Mouse (Mus musculus): Measurements from ENCODE around the gene Ppm1b. TPM values are rescaled to one million over a fixed set of nuclear protein-coding genes. Genes with fewer than 3 reads are reported as not detected.

Ppm1b gene
- total RNA-seq, 2 experiments from 2014 or later: 41.4 to 46.0 TPM

DNA sequence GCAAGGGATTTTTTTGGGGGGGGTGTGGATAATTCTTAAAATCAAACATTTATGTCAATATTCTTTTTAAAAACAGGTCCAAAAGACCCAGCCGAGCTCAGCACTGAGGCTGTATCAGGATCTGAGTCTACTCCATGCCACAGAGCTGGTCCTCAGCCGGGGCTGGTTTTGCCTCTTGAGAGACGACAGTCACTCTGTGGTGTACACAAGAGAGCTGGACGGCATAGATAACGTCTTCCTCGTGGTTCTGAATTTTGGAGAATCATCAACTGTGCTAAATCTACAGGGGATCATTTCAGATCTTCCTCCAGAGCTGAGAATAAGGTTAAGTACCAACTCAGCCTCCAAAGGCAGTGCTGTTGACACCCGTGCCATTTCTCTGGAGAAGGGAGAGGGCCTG lies 107.0 kb downstream of the Ppm1b start:
- ATAC-seq (ENCODE audit: poor library complexity, severe bottlenecking): no peak

DNA sequence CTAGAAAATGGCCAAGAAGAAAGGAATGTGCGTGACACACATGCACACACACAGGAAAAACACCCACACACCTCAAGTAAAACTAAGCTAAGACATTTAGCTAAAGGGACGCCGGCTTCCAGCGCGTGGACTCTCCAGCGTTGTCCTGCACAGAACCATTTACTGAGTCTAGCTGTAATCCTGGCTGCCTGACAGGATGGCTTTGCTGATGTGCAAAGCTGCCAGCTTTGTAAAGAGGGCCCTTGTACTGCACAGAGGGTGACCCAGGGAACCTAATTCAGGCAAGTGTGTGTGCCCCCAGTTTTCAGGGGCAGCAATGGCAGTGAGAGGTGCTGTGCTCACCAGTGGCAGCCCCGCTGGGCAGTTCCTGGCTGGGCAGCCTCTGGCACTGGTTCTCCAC lies 110.8 kb downstream of the Ppm1b start:
- ATAC-seq (ENCODE audit: poor library complexity, severe bottlenecking): no peak

DNA sequence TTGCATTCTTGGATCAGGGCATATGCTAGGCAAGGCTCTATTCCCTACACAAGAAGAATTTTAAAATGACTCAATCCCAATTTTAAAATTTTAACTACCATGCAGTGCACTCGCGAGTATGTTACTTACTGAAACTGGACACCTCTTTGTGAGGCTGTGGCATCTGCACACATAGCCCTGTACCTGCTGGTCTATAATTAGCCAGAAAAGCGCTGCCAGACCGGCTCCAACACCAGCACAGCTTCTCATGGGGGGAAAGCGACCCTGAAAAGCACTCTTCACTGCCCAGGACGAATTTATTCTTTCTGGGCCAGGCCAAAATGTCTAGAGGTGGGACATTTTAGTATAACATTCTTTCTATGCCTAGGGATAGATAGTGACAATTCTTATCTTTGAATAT lies 114.1 kb downstream of the Ppm1b start:
- no peak for ATAC-seq (ENCODE audit: poor library complexity, severe bottlenecking)

DNA sequence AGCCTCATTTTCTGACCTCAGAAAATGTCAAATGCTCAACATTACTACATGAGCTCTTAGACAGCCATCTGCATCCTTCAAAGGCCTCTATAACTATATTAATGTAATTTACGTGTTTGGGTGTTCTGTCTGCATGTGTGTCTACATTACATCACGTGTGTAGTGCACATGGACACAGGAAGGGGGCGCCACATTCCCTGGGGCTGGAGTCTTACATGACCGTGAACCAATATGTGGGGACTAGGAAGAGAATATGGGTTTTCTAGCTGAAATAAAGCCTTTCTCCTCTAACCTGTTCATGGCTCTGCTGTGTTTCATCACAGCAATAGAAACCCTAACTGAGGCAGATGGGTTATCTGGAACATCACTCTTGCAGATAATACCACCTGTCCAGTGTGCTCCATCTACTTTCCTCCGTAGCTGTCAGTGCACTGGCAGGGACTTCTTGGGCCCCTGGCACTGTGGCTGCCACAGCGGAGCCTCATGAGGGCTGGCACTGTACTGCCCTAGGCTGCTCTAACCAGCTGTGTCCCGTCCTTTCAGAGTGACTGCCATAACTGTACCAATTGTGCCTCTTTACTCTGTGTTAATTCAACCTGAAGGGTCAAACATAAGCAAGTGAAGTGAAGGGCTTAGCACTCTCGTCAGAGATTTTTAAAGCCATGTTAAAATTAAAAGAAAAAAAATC lies 114.7 kb downstream of the Ppm1b start:
- no peak for ATAC-seq (ENCODE audit: poor library complexity, severe bottlenecking)

DNA sequence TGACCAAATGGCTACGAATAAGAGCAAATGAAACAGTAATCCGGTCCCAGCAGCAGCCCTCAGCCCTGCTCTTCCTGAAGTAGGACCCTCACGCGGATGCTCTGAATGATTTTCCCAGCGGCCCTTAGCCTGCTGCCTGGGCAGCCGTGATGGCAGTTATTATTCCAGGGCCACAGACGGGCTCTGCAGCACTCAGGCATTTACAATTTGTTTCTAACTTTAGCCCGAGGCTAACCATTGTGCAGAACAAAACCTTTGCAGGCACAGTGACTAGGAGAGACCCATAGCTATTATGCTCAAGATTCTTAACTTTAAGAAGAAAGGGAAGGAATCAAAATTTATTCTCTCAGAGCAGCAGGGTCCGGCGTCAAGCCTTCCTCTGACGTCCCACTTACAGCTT lies 115.8 kb downstream of the Ppm1b start:
- ATAC-seq (ENCODE audit: poor library complexity, severe bottlenecking): no peak

DNA sequence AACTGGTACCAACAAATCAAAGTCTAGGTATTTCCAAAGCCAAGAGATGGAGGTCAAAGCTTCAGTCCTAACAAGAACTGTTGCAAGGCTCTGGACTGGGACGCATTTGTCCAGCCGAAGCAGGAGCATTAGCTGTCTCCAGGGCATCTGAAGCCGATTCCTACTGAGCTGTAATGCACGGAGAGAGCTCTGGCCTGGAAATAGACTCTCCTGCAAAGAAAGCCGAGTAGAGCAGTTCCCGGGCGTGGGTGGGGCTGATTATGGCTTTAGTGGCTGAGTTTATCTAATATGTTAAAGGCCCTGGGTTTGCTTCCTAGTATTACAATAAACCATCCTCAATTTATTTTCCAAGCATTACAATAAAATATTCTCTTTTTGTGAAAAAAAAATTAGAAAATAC lies 116.7 kb downstream of the Ppm1b start:
- no peak for ATAC-seq (ENCODE audit: poor library complexity, severe bottlenecking)

Other genes with a start within 250 kb of the Ppm1b start
- 17.5 and 18.2 TPM in 2 replicates for gene Lrpprc, start 166.0 kb upstream of the Ppm1b start, total RNA-seq (2015)
- gene Lrpprc, start 166.0 kb upstream of the Ppm1b start, total RNA-seq (2017): 32.5 and 34.3 TPM in 2 replicates
- gene Slc3a1, start 71.6 kb downstream of the Ppm1b start, total RNA-seq (2015): 0.07 TPM in 1 of 2 replicates, not detected in the other
- gene Slc3a1, start 71.6 kb downstream of the Ppm1b start, total RNA-seq (2017): not detected in 2 replicates
- 13.5 and 15.3 TPM in 2 replicates for gene Prepl, start 133.5 kb downstream of the Ppm1b start, total RNA-seq (2015)
- gene Prepl, start 133.5 kb downstream of the Ppm1b start, total RNA-seq (2017): 7.9 and 10.3 TPM in 2 replicates
- gene Camkmt, start 133.8 kb downstream of the Ppm1b start, total RNA-seq (2015): 2.8 and 4.2 TPM in 2 replicates
- 2.3 and 3.3 TPM in 2 replicates for gene Camkmt, start 133.8 kb downstream of the Ppm1b start, total RNA-seq (2017)

Data from megakaryocyte, adult 5-6 weeks (primary cell).